Mouse (Mus musculus): ENCODE results near the gene Afap1l2. TPM values are rescaled to one million over a fixed set of nuclear protein-coding genes. Genes with fewer than 3 reads are reported as not detected.

Gene Afap1l2
- total RNA-seq (2014; rRNA removed), result 13.2 and 15.3 TPM in 2 replicates
- 8.1 and 10.8 TPM in 2 replicates for polyA plus RNA-seq (2015; fragmentation: Nextera tagmentation; extraction: Ambion mirVana)

DNA sequence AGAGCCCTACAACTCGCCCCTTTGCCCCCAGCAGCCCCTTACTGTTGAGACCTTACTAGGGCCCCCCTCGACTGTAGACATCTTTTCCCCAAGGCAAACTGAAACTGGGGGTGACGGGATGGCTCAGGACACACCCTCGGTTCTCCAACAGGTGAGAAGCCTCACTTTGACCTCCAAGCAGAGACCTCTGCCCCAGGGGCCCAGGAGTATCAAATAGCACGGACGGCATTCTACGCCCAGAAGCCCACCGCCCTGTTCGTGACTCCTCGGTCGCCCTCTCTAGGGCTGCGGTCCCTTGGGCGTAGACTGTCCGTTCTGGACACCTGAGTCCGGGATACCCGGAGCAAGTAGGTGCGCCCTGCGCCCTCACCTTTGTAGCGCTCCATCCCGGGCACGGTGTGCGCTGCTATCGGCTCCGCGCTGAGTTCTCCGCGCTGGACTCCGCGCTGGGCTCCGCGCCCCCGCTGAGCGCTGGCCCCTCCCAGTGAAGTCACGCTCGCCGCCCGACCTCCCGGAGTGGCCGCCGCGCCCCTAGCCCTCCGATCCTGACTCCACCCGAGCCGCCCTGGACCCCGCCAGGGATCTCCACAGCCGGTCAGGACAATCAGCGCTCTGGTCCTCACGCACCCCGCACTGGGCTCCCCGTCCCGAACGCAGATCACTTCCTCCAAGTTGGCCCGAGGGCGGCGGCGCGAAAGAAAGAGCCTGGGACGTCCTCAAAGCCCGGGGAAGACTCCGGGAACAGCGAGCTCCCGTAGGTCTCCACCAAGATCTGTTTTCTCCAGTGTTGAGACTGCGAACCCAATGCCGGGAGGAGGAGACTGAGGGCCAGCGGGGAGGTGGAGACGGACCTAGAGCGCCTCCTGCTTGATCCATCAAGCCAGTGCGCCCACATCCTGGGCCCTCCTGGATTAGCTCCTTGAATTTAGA lies at the start of gene Afap1l2:
TSS of gene Afap1l2 (minus strand) at position 448 of the 930 bp plus-strand sequence.
- H3K36me3 ChIP-seq (ENCODE audit: insufficient read depth, low read length), result no peaks in the 10 kb centered on the region
- H3K4me3 ChIP-seq (ENCODE audit: low read depth, low read length), result peak within 1 kb of the TSS; percentile 43
- H3K4me2 ChIP-seq (ENCODE audit: low read depth, low read length, poor library complexity, severe bottlenecking), result peak within 1 kb of the TSS; percentile 82
- peak within 1 kb of the TSS; percentile 48 for H3K9ac ChIP-seq (replicated peaks; ENCODE audit: low read length, poor library complexity, severe bottlenecking)
- peaks cover 13% of the 10 kb centered on the region; the same call in 1 of the 2 replicates for H3K27me3 ChIP-seq (ENCODE audit: insufficient read depth, low read length)
- H3K4me1 ChIP-seq (ENCODE audit: insufficient read depth, low read length), result peaks cover 5% of the 10 kb centered on the region; the same call in 1 of the 2 replicates
- ATAC-seq (ENCODE audit: low FRiP score) (peak; percentile 67), DNase-seq (ENCODE audit: low spot score) (no peak)
- peak; percentile 60 for TF ChIP-seq CTCF (IDR thresholded peaks at IDR 0.05)
- WGBS, result 3% methylated on average over 68 of the region's 68 CpGs
- H3K27ac ChIP-seq (ENCODE audit: low read depth, low read length), result 0 out of 2 replicates have a peak within 1 kb of the TSS, but pooled peaks have one; percentile 9
- H3K9me3 ChIP-seq (ENCODE audit: low read length), result no peaks in the 10 kb centered on the region

- peak; percentile 57 for TF ChIP-seq CTCF (IDR thresholded peaks at IDR 0.05)
- Histone ChIP-seq H3K9ac (replicated peaks; ENCODE audit: low read length, poor library complexity, severe bottlenecking) (no peak overlapping the region), H3K36me3 (ENCODE audit: insufficient read depth, low read length) (peaks cover 14% of the 10 kb centered on the region), H3K4me1 (ENCODE audit: insufficient read depth, low read length) (no peaks in the 10 kb centered on the region), H3K9me3 (ENCODE audit: low read length) (no peaks in the 10 kb centered on the region), H3K27me3 (ENCODE audit: insufficient read depth, low read length) (no peaks in the 10 kb centered on the region), H3K4me3 (ENCODE audit: low read depth, low read length) (no peak overlapping the region), H3K4me2 (ENCODE audit: low read depth, low read length, poor library complexity, severe bottlenecking) (no peak overlapping the region), H3K27ac (ENCODE audit: low read depth, low read length) (no peak overlapping the region)
- ATAC-seq (ENCODE audit: low FRiP score) (no peak), DNase-seq (ENCODE audit: low spot score) (no peak)
- WGBS, result 99% methylated on average over 2 of the region's 2 CpGs
These were observed 49.5 kb upstream of the Afap1l2 start for GRCm38 (mm10) chr19:57057568-57057967.

DNA sequence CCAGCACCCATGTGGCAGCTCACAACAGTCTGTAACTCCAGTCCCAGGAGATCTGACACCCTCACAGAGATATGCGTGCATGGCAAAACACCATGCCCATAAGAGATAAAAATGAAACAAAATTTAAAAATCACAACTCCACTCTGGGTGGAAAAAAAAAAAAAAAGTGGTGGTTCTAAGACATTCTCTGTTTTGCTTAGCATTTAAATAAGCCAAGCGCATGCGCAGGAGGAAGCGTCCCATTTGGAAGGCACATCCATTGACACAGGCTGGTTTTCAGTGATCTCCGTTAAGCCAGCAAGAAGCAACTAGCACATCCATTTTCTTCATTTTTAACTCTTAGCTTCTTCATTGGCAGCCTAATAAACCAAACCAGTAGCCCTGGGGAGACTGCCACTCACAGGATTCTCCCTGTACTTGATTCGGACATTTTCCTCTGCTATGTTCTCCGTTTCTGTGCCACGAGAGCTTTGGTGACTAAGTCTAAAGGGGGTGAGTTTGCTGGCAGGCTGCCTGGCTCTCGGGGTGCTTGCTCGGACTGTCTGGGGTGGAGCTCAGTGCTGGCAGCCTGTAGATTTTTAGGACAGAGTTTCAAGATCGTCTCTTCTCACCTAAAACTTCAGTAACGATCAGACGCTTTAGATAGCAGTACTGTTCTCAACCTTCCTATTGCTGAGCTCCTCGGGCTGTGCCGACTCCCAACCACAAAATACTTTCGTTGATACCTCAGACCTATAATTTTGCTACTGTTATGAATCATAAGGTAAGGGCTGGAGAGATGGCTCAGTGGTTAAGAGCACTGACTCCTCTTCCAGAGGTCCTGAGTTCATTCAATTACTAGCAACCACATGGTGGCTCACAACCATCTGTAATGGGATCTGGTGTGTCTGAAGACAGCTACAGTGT lies 47.4 kb upstream of the Afap1l2 start:
- ATAC-seq (ENCODE audit: low FRiP score) (no peak), DNase-seq (ENCODE audit: low spot score) (no peak)
- Histone ChIP-seq H3K27ac (ENCODE audit: low read depth, low read length) (no peak overlapping the region), H3K4me2 (ENCODE audit: low read depth, low read length, poor library complexity, severe bottlenecking) (no peak overlapping the region), H3K9ac (replicated peaks; ENCODE audit: low read length, poor library complexity, severe bottlenecking) (no peak overlapping the region), H3K4me3 (ENCODE audit: low read depth, low read length) (no peak overlapping the region), H3K36me3 (ENCODE audit: insufficient read depth, low read length) (peaks cover 17% of the 10 kb centered on the region), H3K4me1 (ENCODE audit: insufficient read depth, low read length) (no peaks in the 10 kb centered on the region), H3K9me3 (ENCODE audit: low read length) (no peaks in the 10 kb centered on the region), H3K27me3 (ENCODE audit: insufficient read depth, low read length) (no peaks in the 10 kb centered on the region)
- WGBS, result 84% methylated on average over 16 of the region's 16 CpGs
- TF ChIP-seq CTCF (IDR thresholded peaks at IDR 0.05), result no peak

- Histone ChIP-seq H3K36me3 (ENCODE audit: insufficient read depth, low read length) (peaks cover 10% of the 10 kb centered on the region), H3K27ac (ENCODE audit: low read depth, low read length) (0 out of 2 replicates have a peak overlapping the region, but pooled peaks have one; percentile 38), H3K4me1 (ENCODE audit: insufficient read depth, low read length) (no peaks in the 10 kb centered on the region), H3K9ac (replicated peaks; ENCODE audit: low read length, poor library complexity, severe bottlenecking) (no peak overlapping the region), H3K9me3 (ENCODE audit: low read length) (no peaks in the 10 kb centered on the region), H3K4me3 (ENCODE audit: low read depth, low read length) (no peak overlapping the region), H3K27me3 (ENCODE audit: insufficient read depth, low read length) (no peaks in the 10 kb centered on the region), H3K4me2 (ENCODE audit: low read depth, low read length, poor library complexity, severe bottlenecking) (no peak overlapping the region)
- no peak for ATAC-seq (ENCODE audit: low FRiP score)
- WGBS, result 75% methylated on average over 8 of the region's 8 CpGs
- TF ChIP-seq CTCF (IDR thresholded peaks at IDR 0.05), result no peak
- DNase-seq (ENCODE audit: low spot score), result no peak
These were observed 44.9 kb upstream of the Afap1l2 start for GRCm38 (mm10) chr19:57052959-57053358.

GRCm38 (mm10) chr19:57052016-57052415 lies 44.0 kb upstream of the Afap1l2 start:
- Histone ChIP-seq H3K27ac (ENCODE audit: low read depth, low read length) (no peak overlapping the region), H3K27me3 (ENCODE audit: insufficient read depth, low read length) (no peaks in the 10 kb centered on the region), H3K4me2 (ENCODE audit: low read depth, low read length, poor library complexity, severe bottlenecking) (no peak overlapping the region), H3K4me1 (ENCODE audit: insufficient read depth, low read length) (no peaks in the 10 kb centered on the region), H3K9ac (replicated peaks; ENCODE audit: low read length, poor library complexity, severe bottlenecking) (no peak overlapping the region), H3K9me3 (ENCODE audit: low read length) (no peaks in the 10 kb centered on the region), H3K4me3 (ENCODE audit: low read depth, low read length) (no peak overlapping the region), H3K36me3 (ENCODE audit: insufficient read depth, low read length) (peaks cover 8% of the 10 kb centered on the region)
- ATAC-seq (ENCODE audit: low FRiP score) (no peak), DNase-seq (ENCODE audit: low spot score) (no peak)
- no peak for TF ChIP-seq CTCF (IDR thresholded peaks at IDR 0.05)
- 93% methylated on average over 7 of the region's 7 CpGs for WGBS

All from midbrain, postnatal 0 days (tissue).